Mouse (Mus musculus) MN1 (cell line): ENCODE data around the gene Wdfy2.

Experiments
- DNase-seq: peaks from one replicate; pipeline ENCODE4 v3.0.0-alpha.2; 2016; ENCODE audit warnings: low spot score

Wdfy2 gene

DNA sequence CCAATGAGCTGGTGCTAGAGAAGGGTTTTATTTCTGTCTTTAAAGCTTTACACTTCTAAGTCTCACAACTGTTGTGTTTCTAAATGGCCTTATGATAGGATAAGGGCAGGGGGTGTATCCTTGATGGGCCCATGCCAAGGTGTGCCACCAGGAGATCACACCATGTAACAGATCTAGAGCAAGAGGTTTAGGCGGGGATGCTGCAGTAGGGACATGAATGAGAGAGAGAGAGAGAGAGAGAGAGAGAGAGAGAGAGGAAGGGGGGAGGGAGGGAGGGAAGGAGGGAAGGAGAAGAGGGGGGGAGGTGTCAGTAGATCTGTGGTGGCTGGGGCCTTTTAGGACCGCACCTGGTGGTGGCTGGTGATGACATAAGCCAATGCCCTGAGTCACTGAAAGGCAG is 5.5 kb downstream of the Wdfy2 start:
- DNase-seq = no peak

DNA sequence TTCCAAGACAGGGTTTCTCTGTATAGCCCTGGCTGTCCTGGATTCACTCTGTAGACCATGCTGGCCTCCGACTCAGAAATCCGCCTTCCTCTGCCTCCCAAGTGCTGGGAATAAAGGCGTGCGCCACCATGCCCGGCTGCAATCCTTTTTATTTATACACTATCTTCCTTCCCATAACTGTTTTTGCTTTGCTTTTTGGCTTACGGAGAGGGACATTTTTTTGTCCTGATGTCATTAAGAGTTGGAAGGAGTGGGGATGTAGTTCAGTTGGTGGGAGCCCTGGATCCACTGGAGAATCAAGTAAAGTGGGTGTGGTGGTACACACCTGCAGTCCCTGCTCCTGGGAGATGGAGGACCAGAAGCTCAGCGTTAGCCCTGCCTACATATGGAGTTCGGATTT is 6.7 kb downstream of the Wdfy2 start:
- no peak for DNase-seq

DNA sequence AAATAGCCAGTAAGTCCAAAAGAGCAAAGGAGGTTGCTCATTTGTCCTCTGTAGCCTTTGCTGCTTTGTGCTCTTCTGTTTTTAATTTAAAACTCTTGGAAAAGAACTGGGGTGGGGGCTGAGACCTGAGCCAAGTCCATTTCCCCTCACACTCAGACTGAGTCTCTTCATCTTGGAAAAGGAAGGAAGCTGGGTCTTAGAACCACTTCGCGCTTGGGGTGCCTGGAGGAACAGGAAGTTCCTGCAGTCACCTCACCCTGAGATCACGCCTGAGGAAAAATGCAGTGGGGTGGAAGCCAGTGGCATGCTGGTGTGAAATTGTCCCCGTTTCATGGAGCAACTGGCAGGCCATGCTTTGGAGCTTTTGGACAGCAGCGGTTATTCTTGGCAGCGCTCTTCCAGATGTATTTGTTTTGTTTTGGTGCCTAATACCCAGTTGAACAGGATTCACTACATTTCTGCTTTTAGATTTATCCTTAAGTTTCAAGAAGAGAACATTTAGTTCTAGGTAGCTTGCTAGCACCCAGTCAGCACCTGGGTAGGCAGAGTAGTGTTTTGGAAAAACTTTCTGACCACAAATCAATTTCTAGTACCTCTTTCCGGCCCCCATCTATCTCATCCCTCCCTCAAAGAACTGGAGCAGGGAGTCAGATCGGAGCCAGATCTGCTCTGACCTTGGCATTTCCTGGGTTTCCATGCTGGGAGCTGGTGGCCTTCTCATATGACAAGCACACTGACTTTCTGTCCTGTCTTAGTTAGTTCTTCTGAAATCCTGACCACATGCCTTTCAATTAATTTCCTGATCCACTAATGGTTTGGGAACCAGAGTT is 7.7 kb downstream of the Wdfy2 start:
- DNase-seq = no peak

DNA sequence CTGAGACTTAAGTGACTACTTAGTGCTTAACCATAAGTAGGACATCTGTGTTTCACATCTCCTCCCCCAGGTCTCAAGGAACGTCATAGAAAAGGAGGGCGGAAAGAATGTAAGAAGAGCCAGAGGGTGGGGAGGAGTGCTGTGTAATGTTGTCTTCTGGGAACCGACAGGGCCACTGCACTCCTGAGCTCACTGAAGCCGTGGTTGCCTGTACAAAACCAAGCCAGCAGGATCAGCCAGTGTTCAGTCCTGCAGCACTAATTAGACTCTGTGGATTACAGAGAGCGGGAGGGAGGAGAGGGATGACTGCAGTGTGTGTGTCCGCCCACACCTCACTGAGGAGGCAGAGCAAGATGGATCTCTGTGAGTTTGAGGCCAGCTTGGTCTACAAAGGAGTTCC is 13.5 kb downstream of the Wdfy2 start:
- peak; percentile 40 for DNase-seq

DNA sequence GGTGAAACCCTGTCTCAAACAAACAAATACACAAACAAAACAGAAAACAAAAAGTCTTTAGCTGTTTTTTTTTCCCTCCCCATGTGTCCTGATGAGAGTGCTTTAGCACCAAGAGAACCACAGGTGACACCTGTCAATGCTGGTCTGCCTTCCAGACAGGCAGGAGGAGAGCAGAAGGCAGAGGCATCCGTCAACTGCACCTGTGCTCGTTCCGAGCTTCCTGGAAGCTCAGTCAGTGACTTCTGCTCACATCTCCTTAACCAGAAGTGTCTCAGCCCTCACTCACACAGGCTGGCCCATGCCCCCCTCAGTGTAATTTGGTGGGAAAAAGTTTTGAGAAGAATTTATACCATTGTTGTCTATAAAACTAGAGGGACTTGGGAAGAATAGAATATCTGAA is 15.4 kb downstream of the Wdfy2 start:
- DNase-seq = no peak

DNA sequence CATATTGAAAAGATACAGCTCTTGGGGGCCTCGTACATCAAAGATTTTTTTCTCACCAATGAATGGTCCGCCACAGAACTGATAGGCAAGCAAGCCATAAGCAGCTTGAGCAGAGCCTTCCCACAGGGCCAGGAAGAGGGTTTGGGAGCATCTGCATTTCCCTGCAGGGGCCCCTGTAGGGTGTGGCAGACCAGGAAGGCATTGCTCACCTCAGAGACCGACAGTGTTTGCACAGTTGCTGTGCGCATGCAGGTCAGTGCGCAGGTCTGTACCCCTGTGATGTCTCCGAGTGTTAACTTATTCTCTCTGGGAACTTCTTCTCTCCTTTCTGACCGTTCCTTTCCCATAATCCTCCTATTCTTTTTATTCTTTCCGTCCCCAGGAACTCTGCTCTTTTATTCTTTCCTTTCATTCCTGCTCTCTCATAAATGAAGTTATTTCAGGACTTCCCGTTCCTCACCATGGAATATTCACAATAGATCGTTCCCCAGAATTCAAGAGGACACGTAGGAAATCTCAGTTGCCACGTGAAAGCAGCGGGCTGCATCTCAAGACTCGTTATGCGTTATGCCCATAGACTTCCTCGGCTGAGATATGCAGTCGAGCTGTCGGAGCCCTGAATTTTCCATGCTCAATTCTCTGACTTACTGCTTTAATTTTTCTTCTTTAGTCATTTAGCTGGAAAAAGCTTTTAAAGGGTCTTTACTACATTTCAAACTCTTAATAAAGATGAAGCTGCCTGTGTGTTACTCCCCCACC is 17.8 kb downstream of the Wdfy2 start:
- DNase-seq = no peak

DNA sequence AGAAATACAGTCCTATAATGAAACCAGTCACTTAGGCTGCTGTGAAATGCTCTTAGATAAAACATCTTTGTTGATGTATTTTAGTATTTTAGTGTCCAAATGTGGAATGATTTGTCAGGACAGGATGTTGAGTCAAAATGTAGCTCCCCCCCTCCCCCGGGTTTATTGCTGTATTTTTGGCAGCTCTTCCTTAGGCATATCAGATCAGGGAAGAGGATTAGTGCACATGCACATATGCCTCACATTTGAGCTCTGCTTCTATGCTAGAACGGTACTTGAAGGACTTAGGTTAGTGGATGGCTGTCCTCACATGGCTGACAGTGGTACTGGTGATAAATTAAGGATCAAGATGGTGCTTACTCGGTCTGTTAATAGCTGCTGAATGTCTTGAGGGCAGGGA is 18.4 kb downstream of the Wdfy2 start:
- peak; percentile 15 for DNase-seq

DNA sequence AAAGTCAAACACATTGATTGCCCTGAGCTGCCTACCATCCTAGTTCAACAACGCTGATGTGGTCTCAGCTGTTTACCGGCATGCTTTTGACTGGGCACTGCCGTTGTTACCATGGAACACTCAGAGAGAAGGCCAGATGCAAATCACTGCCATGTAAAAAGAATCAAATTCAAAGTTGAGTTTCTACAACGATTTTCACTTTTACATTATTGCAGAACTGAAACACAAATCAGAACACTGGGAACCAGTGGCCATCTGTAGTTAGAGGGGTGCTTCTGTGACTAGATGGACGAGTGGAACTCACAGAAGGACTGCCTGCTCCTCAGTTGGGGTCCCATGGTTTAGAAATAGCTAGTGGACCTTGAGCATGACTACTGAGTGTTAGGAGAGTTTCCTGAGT is 19.0 kb downstream of the Wdfy2 start:
- DNase-seq = no peak

DNA sequence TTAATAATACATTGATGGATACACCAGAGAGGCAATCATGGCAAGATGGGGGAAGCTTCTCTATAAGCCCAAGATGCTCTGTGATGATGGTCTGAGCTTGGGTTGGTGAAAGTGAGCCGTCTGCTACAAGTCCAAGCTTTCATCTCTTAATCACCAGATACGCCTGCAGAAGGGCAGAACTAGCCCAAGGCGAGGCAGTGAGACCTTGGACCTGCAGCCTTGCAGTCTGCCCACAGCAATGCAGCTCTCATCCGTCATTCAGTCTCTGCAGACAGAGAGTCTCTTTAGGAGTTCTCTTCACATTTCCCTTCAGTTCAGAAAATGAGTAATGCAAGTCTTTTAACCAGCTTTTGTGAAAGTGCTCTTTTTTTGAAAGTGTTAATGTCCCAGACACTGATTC is 20.4 kb downstream of the Wdfy2 start:
- no peak for DNase-seq

DNA sequence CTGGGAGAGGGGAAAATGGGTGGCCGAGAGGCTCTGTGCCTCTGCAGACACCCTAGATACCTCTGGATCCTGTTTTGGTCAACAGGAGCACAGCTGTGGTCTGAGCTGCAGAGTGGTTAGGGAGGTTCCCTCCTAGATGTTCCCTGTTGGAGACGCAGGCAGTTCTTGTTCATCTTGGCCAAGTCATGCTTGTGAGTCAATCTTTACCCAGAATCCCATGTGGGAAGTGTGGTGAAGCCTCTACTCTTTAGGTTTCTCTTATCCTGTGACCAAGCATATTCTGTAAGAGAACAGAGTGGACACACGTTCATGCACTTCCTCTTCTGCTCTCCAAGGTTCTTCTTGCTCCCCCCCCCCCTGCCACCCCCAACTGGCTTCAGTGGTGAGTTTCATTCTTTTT is 20.8 kb downstream of the Wdfy2 start:
- no peak for DNase-seq

DNA sequence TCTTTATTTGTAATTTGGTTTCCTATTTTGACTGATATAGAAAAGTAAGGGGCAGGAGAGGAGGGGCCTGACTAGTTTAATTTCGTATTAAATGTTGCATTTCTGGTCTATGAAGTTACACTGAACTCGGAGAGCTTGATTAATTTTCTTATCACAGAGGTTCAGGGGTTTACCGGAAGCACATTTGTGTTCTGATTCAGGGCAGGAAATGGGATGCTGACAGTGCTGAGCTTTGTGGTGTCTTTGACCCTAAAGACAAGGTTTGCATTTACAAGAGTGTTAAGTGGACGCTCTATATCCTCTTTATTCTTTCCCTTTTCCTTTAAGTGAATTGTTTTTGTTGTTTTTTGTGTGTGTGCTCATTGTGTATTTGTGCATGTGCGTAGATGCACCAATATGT is 25.1 kb downstream of the Wdfy2 start:
- no peak for DNase-seq

DNA sequence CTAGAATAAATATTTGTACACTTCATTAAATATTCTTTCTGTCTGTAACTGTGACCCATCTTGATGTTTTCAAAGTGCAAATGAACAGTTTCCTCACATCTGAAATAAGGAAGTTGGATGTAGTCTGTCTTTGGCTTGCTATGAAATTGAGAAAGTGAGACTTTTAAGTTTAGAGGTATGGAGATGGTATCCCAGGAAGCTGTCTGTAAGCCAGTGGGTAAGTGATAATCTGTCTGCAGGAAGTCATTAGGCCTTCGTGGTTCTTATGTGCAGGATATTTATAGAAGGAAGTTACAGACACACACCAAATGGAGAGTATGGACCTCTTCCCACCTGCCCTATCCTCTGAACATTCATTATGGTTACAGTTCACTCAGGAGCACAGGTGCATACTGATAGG is 26.8 kb downstream of the Wdfy2 start:
- DNase-seq = no peak

DNA sequence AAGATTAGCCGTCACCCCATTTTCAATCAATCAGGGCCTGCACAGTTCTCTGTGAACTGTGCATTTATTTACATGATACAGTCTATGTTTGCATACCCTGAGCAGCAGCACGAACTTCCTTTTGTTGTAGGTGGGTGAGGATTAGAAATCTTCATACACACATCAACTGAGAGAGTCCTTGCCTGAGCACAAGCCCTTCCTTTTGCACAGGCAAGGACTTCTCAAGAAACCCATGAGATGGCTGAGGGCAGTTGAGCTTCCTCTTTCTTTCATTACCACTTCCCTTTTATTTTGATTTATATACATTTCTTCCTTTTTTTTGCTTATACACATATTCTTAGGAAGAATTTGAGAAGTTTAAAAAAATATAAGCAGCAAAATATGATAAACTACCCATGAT is 27.9 kb downstream of the Wdfy2 start:
- DNase-seq = no peak

DNA sequence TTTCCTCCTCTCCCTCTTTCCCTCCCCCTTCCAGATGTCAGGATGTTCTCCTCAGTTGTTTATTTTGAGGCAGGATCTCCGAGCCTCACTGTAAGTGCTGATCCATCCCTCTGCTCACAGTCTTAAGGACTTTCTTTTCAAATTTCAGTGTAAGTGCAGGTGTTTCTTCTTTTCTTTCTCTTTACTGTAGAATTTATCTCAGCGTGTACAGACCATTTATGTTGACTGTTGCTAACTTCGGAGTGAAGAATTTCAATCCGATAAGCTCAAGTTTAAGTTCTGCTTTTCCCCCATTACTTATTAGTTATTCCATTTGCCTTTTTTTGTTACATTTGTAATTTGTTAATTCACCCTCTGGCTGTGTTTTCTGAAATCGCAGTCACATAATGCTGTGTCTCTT is 29.6 kb downstream of the Wdfy2 start:
- DNase-seq = no peak

DNA sequence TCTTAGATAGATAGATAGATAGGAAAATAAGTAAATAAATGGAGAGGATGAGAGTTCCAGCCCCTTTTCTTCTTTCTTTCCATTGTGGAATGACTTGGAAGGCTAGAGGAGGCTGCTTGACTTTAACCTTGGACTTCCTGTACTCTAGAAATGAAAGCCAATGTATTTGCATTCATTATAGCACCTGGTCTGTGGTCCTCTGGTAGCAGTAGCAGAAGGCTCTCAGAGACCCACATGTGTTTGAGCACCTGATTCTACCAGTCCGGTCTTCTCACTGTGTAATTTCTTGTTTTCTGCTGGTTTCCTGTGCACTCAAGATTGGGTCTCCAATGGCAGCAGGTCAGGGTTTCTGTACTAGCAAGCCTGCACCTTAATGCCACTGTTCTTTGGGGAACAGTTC is 30.1 kb downstream of the Wdfy2 start:
- no peak for DNase-seq

DNA sequence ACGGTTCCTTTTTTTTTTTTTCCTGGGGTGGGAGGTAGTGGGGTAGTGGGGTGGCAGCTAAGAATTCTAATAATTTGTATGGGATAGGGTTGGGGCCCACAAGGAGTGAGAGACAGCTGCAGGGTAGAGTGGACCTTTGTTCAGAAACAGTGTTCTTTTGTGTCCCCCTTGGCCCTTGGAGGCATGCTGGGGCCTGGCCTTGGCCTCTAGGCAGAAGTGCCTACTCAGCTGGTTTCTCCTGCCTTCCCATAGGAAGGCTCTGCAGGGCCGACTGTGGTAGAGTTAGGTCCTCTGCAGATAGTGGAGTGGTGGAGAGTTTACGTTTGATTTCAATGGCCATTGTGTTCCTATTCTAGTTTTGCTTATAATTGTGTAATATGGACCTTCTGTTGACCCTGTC is 30.8 kb downstream of the Wdfy2 start:
- no peak for DNase-seq

DNA sequence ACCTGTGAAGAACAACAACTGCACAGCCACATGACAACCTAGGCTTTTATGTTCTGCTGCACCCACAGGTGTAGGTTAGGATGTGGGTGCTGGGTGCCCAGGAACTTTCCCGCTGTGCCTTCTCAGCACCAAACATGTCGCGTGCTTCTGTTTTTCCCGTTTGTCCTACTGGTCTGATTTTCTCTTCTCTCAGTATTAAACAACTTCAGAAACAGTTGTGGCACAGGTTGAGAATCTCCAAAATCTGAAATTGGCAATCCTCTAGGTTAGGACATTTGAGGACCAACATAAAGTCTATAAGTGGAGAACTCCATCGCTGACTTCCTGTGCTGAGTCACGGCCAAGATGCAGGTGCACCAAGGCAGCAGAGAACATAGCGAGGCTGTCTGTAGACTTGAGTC is 32.8 kb downstream of the Wdfy2 start:
- no peak for DNase-seq

DNA sequence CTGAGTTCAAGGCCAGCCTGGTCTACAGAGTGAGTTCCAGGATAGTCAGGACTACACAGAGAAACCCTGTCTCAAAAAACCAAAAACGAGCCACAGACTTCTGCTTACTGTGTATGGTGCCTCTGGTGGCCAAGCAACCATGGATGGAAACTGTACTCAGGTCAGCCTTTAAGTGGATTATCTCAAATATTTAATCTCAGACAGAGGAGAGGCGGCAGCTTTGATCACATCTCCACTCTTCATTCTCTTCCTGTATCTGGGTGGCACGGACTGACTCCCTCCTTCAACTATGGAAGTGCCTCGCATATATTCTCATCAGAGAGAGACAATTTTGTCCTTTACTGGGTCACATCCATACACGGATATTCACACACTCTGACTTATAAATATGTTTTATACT is 34.0 kb downstream of the Wdfy2 start:
- no peak for DNase-seq

DNA sequence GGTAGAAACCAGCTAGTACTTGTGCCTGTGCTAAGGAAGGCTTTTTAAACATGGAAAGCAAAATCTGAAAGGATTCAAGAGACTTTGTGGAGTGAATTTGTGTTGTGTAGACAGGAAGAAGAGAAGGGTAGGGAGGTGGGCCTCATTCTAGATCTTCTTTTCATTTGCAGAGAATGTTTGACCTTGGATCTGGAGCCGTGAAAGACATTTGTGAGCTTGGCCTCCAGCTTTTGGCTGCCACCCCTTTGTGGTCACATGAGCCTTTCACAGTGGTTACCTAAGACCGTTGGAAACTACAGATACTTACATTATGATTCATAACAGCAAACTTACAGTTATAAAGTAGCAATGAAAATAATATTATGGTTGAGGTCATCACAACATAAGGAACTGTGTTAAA is 34.5 kb downstream of the Wdfy2 start:
- DNase-seq = no peak

DNA sequence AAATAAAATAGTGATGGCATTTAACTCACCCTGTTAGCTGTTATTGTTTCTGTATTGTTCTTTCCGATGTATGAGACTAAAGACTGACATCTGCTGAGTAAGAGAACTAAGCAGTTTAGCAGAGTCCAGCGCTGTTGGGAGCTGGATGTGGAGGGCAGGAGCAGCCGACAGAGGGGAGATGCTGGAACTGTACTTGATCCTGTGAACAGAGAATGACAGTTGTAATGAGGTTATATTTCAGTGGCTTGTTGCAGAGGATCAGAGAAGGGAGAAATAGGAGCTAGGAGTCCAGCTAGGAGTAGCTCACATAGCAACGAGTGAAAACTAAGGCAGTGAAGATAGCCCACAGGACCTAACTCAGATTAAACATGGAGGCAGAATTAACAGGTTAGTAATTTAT is 36.3 kb downstream of the Wdfy2 start:
- DNase-seq = no peak

DNA sequence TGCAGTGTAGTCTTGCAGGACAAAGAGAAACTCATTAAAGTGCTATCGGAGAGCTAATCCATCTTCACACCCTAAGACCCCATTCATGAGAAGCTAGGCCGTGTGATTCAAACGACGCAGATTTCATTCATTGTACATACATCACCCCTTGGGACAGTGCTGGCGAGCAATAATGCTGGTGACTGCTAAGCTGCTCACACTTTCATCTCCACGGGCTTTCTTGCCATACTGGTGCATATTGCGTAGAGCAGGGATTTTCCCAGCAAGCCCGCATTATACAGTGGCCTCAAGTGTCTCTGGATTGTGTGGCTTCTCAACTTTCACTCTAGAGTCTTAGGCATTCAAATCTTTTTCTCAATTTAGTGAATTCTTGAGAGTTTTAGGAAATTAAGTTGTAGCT is 36.9 kb downstream of the Wdfy2 start:
- no peak for DNase-seq

DNA sequence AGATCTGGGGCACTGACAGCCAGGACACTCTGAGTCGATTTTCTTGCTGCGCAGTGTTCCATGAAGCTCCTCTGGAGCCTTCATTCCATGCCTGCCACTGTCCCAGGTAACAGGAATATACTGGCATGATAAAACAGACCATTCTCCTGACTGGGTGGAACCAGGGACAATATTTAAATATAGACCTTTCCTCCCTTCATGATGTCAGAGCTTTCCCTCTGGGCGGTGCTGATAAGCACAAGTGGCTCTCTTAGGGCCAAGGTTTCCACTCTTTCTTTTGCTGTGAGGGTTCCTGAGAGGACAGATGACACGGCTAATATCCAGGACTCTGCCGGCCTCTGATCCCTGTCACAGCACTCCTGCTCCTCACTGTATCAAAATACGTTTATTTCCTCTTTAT is 40.6 kb downstream of the Wdfy2 start:
- DNase-seq = no peak

DNA sequence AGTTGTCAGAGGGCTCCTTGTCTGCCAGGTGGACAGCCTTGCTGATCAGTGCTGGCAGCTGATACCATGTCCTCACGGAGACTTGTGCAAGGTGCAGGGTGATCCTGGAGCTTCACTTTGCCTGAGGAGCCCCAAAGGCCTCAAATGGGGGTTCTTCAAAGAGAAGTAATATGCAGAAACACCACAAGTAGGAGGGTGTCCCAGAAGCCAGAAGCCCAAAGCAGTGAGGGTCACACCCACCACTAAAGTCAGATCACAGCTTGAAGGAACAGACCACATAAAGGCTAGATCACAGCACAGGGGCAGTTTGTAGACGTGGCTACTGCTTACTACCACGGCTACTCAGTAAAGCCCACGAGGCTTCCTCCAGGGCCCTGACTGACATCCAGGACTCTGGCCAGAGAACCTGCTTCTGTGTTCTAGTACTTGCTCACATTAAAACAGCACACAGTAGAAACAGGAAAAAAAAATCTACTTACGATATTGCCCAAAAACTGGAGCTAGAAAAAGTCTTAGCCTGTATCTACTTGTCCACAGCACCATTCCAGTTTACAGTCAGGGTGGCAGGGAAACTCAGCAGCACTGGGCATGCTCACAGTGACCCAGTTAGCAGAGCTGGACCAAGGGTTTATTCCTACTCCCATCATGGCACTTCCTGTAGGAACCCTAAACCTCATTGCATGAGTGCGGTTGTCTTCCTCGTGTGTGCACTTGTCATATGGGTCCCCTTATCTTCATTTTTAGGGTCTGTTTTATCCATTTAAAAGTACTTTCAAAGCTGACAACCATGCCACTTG is 41.4 kb downstream of the Wdfy2 start:
- no peak for DNase-seq
